Mouse (Mus musculus): ENCODE results near the gene Ccdc96.

Gene Ccdc96

DNA sequence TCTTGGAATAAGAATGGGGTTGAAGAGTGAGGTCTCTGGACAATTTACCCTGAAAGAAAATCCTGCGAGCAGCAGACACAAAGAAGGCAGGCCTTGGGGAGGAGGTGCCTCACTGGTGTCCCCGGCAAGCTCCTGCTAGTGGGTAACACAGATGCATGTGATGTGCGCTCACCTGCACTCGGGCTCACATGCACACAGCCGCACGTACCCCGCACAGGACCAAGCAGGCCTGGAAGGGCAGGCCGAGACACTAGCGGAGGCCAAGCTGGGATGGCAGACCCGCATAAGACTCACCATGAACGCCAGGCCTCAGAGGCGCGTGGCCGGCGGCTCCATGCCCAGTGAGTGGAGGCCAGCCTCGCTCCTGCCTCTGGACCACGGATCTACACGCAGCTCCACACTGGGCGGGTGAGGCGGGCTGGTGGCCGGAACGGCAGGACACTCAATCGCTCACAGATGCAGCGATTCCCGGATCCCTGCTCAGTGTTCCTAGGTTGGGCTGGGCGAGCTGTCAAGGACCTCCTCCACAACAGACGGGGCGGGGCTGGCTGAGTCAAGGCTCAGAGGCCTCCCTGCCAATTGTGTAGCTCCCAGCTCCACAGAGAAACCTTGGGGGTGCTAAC, 45.9 kb downstream of the Ccdc96 start:
- peak; percentile 91 for DNase-seq

DNA sequence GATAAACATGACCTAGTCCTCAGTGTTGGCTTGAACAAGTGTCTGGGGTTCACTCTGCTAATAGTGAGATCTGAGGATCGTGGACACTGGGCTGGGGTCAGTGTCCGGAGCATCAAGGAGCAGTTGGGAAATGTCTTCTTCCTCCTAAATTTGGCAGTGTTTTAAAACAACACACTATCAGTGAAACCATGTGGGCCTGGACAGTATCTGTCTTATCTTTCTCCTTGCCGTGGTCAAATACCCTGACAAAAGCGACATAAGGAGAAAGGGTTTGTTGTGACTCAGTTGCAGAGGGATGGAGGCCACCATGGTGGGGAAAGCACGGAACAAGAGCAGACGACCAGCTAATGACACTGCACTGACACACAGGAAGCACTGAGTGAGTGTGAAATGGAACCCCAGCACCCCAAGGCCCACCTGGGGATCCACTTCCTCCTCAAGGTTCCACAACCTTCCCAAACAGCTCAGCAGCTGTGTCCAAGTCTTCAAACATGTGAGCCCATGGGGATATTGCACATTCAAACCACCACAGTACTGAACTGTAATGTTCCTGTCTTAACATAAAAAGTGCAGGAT, 50.2 kb downstream of the Ccdc96 start:
- no peak for DNase-seq

DNA sequence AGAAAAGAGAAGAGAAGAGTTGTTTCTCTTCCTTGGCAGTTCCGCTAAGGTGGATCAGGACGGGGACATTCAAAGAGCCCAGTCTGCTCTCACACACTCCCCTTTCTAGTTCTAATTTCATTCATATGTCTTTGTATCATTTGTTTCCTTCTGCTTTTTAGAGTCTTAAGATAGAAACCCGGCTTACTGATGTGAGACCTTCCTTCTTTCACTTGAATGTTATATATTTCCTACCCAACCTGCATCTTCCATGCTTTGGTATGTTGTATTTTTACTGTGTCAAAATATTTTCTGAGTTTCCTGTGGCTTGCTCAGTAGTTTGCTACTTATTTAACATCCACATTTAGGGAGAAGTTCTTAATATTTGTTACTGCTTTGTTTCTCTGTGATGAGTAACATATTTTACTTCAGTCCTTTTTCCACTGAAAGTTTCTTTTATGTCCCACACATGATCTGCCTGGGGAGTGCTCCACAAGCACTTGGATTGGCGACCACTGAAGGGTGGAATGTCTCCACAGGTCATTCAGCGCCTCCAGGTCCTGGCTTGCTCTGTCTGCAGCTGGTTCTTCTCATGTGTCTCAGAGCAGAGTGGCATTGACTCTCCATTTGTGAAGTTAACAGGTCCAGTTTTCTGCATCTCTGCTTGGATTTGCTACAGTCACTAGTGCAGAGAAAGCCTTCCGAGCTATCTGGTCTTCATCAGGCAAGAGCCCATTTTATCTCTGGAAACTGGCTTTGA, 51.2 kb downstream of the Ccdc96 start:
- no peak for DNase-seq

DNA sequence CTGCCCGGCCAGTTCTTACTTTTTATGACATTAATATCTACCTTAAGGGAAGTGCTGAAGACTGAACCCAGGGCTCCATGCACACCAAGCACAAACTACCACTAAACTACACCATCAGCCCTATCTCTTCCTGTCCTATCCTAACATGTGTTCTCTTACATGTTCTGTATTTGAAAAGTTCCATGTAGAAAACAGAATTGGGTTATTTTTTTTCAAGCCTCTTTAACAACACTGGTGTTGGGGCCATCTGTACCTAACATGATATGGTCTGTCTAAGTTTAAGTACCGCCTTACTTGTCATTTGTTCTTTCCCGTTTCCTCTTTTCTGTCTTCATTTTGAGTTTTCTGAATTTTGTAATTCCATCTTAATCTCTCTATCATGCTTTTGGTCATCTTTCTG, 52.0 kb downstream of the Ccdc96 start:
- no peak for DNase-seq

Measured in cerebellum, adult 11-12 months (tissue).